Mouse (Mus musculus): Measurements from ENCODE around the gene Trim9.

The Trim9 gene

DNA sequence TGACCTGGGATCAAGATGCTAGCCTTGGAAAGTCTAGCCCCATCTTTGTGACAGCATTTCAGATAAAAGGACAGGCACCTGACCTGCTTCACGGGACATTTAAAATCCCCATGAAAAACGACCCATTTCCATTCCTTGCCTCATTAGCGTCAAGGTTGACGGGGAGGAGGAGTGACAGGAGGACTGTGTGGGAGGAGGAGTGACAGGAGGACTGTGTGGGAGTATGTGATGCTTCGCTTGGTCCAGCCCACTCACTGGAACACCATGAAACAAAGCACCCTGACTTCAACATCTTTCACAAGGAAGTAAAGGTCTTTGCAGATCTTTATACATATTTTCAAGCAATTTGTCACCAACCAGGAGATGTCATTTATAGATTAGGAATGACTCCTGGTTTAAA lies 139.2 kb downstream of the Trim9 start:
- no peak for DNase-seq

DNA sequence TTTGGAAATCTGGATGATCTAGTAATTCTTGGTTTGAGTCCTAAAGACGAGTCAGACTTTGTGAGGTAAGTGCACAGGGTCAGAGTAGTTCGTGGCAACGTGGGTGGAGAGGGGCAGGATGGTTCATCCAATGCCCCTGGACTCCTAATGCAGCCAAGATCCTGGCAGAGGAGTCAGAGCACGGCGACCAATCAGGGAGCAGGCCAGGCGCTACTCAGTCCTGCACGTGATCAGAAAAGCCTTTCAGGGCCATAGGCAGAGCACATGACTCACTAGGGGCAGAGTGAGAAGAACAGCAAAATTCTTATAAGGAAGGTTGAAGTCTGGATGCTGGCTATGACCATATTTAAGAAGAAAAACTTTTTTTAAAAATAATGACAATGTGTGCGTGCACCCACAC lies 143.0 kb downstream of the Trim9 start:
- no peak for DNase-seq

DNA sequence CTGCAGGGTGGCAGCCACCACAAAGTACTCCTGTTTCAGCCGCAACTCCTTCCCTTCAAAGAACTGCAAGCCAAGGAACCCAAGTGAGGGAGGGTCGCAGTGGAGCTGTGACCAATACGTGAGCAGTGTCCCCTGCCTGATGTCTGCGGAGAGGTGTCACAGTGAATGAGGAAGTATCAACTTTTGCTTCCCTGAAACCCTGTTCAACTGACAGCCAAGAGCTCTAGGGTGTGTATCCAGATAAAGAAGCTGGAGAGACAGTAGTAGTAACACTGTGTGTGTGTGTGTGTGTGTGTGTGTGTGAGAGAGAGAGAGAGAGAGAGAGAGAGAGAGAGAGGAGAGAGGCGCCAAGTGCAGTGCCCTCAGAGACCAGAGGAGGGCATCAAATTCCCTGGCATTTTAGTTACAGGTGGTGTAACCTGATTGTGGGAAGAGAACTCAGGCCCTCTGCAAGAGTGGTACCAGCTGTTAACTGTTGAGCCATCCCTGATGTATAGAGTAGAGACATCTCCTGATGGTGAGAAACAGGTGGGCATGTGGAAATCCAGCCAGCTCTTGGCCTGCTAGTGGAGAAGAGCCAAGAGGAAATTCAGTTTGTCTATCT lies 145.4 kb downstream of the Trim9 start:
- no peak for DNase-seq

DNA sequence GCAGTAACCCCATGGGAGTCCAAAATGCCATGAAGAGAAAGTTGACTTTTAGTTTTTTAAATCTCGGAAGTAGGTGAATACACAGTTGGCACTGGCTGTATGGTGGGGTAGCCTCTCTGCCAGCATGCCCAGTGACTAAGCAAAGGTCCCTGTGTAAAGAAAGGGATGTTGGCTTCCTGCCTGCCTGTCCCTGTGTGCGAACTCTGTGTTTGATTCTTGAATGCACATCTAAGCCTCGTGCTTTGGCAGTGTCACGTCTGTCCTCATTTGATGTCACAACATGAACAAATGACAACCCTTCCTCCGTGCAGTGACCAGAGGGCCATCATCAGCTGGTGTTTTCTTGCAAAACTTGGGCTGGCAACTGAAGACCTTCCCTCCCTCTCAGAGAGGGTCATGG lies 151.1 kb downstream of the Trim9 start:
- no peak for DNase-seq

DNA sequence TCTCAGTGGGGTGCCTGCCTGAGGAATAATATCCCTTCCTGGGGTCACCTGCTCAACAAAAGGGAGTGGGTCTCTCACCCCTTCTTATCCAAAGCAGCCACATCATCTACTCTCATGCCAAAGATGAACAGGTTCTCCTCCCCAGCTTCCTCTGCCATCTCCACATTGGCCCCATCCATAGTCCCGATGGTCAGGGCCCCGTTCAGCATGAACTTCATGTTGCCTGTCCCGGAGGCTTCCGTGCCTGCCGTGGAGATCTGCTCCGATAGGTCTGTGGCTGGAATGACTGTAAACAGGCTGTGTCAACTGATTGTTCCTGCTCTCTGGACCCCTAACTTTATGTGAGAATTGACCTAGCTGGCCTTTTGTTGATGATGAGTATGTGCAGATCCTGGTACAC lies 152.0 kb downstream of the Trim9 start:
- no peak for DNase-seq
